Mouse (Mus musculus): ENCODE data around the gene Sult2a4.
"Not testable (repeated sequence)": the region's sequence is repeated elsewhere in the genome, so short reads cannot be mapped to it uniquely, and the experiment has no call there.

Gene Sult2a4

GRCm38 (mm10) chr7:13989507-13989906 is at the start of gene Sult2a4:
TSS of gene Sult2a4 (minus strand) at chr7:13989607.
- in situ Hi-C loops (cut with MboI, MseI) = not testable (repeated sequence)

DNA sequence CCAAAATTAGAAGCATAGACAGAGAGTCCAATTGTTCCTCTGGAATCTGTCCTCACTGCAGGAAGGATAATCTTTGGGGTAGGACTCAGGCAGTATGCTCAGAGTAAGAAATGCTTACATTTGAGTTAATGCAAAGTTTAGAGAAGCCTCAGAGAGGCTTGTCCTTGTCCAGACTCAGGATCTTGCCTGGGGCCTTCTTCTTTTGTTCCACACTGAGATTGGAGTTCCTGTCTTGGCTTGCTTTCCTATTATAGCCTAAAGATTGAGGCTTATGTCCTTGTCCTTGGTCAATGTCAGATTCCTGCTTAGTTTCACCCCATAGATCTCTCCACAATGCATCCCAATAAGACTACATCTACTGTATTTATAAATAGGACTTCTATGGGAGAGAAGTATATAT is 41.4 kb upstream of the Sult2a4 start:
- in situ Hi-C loops (cut with MboI, MseI) = loop anchor here (10.0 kb wide), 1 partner anchor 446 kb away; no protein-coding TSS in a partner anchor

DNA sequence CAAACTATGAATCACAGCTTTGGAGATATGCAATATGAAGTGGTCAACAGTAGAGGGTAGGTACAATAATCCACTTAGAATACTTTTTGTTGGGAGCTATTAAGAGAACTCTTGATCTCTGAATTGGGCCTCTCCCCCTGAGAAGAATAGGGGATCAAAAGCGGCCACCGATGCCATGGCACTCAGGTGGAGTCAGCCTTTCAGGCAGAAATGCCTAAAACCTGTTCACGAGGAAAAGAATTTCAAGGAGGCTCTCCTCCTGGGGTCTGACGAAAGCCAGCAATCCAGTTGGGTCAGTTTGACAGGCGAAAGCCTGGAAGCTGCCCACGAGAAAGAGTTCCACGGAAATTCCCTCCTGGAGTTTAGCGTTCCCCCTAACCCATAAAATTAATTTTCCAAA is 23.7 kb upstream of the Sult2a4 start:
- in situ Hi-C loops (cut with MboI, MseI) = no loop called here

DNA sequence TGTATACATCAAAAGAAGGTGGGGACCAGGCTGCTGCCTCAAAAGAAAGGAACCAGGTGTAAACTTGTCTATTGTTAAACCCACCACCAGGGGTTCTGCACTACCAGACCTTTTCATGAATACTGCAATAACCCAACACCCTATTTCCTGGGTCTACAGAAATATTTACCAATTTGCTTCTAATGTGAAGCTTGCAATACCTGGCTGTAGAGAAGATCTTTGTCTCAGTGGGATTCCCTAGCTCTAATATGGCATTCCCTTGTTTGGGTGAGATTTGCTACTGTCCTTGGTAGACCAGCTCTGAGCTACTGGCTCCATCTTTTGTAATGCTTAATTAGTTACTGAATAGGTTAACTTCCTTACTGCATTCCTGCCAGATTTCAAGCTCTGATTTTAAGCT is 21.3 kb upstream of the Sult2a4 start:
- in situ Hi-C loops (cut with MboI, MseI) = not testable (repeated sequence)
